In genomic region chr14:25311475-25311874, GRCm38 (mm10) we compare ENCODE assay signal across 11 mouse cellular contexts.
DNase-seq lines count a peak whose midpoint lies in the region; ATAC-seq and TF ChIP-seq lines count a peak whose summit lies in the region.
"Had no signal": no experiment of that assay in that cellular context is flagged by ENCODE, and none has a peak within 500 bp of the region (broad histone marks: within the 10 kb centered on the region; RNA-seq: fewer than 3 reads in every experiment).

No protein-coding gene starts in this region.

- no peaks in the 10 kb centered on the region for H3K36me3 ChIP-seq in hindbrain, embryonic 10.5 days
- no peaks in the 10 kb centered on the region for H3K36me3 ChIP-seq in hindbrain, embryonic 11.5 days (ENCODE audit: control insufficient read depth, insufficient read depth, low read length)
- H3K36me3 ChIP-seq in embryonic facial prominence, embryonic 13.5 days, result no peaks in the 10 kb centered on the region
- H3K36me3 ChIP-seq in limb, embryonic 14.5 days (ENCODE audit: control insufficient read depth, insufficient read depth, low read length), result no peaks in the 10 kb centered on the region
- H3K36me3 ChIP-seq: neural tube, embryonic 12.5 days had no signal

- H3K4me2 ChIP-seq in hindbrain, embryonic 11.5 days (replicated peaks; ENCODE audit: low read depth, low read length), result no peak overlapping the region
- no peak overlapping the region for H3K4me2 ChIP-seq in embryonic facial prominence, embryonic 13.5 days
- no peak overlapping the region for H3K4me2 ChIP-seq in limb, embryonic 14.5 days (replicated peaks; ENCODE audit: low read depth, low read length, severe bottlenecking)
- H3K4me2 ChIP-seq: neural tube, embryonic 12.5 days had no signal

- no peak for DNase-seq in hindbrain, embryonic 10.5 days (ENCODE audit: low spot score)
- no peak for DNase-seq in hindbrain, embryonic 11.5 days (ENCODE audit: low spot score)
- DNase-seq in lung, postnatal 10 days, result peak; percentile 46
- no peak for DNase-seq in lung, postnatal 25 days (ENCODE audit: low spot score)
- DNase-seq in limb, embryonic 14.5 days (ENCODE audit: low spot score), result peak; percentile 72
- no peak for DNase-seq in gastrocnemius, adult 2 months
- DNase-seq: adrenal gland, postnatal 25 days; cerebellum, adult 11-12 months had no signal

- peak overlapping the region; percentile 30 for H3K27ac ChIP-seq in hindbrain, embryonic 10.5 days
- no peak overlapping the region for H3K27ac ChIP-seq in hindbrain, embryonic 11.5 days (ENCODE audit: low read depth, low read length)
- peak overlapping the region; percentile 44; the same call in 1 of the 2 replicates for H3K27ac ChIP-seq in embryonic facial prominence, embryonic 13.5 days
- 0 out of 2 replicates have a peak overlapping the region, but pooled peaks have one; percentile 2 for H3K27ac ChIP-seq in limb, embryonic 14.5 days (replicated peaks; ENCODE audit: low read depth, low read length)
- no peak overlapping the region for H3K27ac ChIP-seq in gastrocnemius, adult 2 months
- H3K27ac ChIP-seq: neural tube, embryonic 12.5 days had no signal

- intact Hi-C loops in gastrocnemius, adult 2 months (cut with DNase I), result no loop called here

- H3K9me3 ChIP-seq in hindbrain, embryonic 10.5 days, result no peaks in the 10 kb centered on the region
- no peaks in the 10 kb centered on the region for H3K9me3 ChIP-seq in hindbrain, embryonic 11.5 days (ENCODE audit: control insufficient read depth, low read length)
- H3K9me3 ChIP-seq in embryonic facial prominence, embryonic 13.5 days, result no peaks in the 10 kb centered on the region
- no peaks in the 10 kb centered on the region for H3K9me3 ChIP-seq in limb, embryonic 14.5 days (ENCODE audit: control insufficient read depth, low read length)
- H3K9me3 ChIP-seq: neural tube, embryonic 12.5 days had no signal

- H3K27me3 ChIP-seq in hindbrain, embryonic 10.5 days (ENCODE audit: insufficient read depth, poor library complexity, severe bottlenecking), result peaks cover 57% of the 10 kb centered on the region
- peaks cover 2% of the 10 kb centered on the region; the same call in 1 of the 2 replicates for H3K27me3 ChIP-seq in hindbrain, embryonic 11.5 days (ENCODE audit: control insufficient read depth, insufficient read depth, low read length)
- H3K27me3 ChIP-seq in embryonic facial prominence, embryonic 13.5 days, result no peaks in the 10 kb centered on the region; the same call in 1 of the 2 replicates
- H3K27me3 ChIP-seq in limb, embryonic 14.5 days (ENCODE audit: control insufficient read depth, insufficient read depth, low read length), result no peaks in the 10 kb centered on the region
- H3K27me3 ChIP-seq: neural tube, embryonic 12.5 days had no signal

- 78% methylated on average over 3 of the region's 3 CpGs for WGBS in hindbrain, embryonic 10.5 days
- 78% methylated on average over 3 of the region's 3 CpGs for WGBS in hindbrain, embryonic 11.5 days
- 48% methylated on average over 3 of the region's 3 CpGs for WGBS in embryonic facial prominence, embryonic 13.5 days
- WGBS in limb, embryonic 14.5 days, result 48% methylated on average over 3 of the region's 3 CpGs

- no peak overlapping the region for H3K9ac ChIP-seq in hindbrain, embryonic 11.5 days (ENCODE audit: low read depth, low read length)
- no peak overlapping the region for H3K9ac ChIP-seq in embryonic facial prominence, embryonic 13.5 days
- H3K9ac ChIP-seq in limb, embryonic 14.5 days (ENCODE audit: low read depth, low read length, severe bottlenecking), result no peak overlapping the region
- H3K9ac ChIP-seq: neural tube, embryonic 12.5 days had no signal

- TF ChIP-seq CTCF in gastrocnemius, adult 2 months (IDR thresholded peaks at IDR 0.05), result no peak

- H3K4me3 ChIP-seq in hindbrain, embryonic 10.5 days, result no peak overlapping the region
- H3K4me3 ChIP-seq in hindbrain, embryonic 11.5 days (ENCODE audit: low read depth, low read length), result no peak overlapping the region
- H3K4me3 ChIP-seq in embryonic facial prominence, embryonic 13.5 days, result no peak overlapping the region
- H3K4me3 ChIP-seq in limb, embryonic 14.5 days (replicated peaks; ENCODE audit: low read length), result no peak overlapping the region
- H3K4me3 ChIP-seq in gastrocnemius, adult 2 months, result no peak overlapping the region
- H3K4me3 ChIP-seq: neural tube, embryonic 12.5 days had no signal

- peaks cover 58% of the 10 kb centered on the region for H3K4me1 ChIP-seq in hindbrain, embryonic 10.5 days (replicated peaks)
- H3K4me1 ChIP-seq in hindbrain, embryonic 11.5 days (replicated peaks; ENCODE audit: control insufficient read depth, insufficient read depth, low read length), result no peaks in the 10 kb centered on the region
- H3K4me1 ChIP-seq in embryonic facial prominence, embryonic 13.5 days, result peaks cover 22% of the 10 kb centered on the region
- peaks cover 19% of the 10 kb centered on the region for H3K4me1 ChIP-seq in limb, embryonic 14.5 days (ENCODE audit: control insufficient read depth, insufficient read depth, low read length)

- no peak for TF ChIP-seq POLR2A in limb, embryonic 14.5 days (IDR thresholded peaks at IDR 0.05; ENCODE audit: borderline replicate concordance, extremely low read depth, insufficient read depth, insufficient read length)

- no peak for ATAC-seq in hindbrain, embryonic 11.5 days (ENCODE audit: low FRiP score)
- ATAC-seq in embryonic facial prominence, embryonic 13.5 days (ENCODE audit: insufficient number of reproducible peaks, insufficient read depth, low FRiP score, low TSS enrichment, low read depth), result no peak
- no peak for ATAC-seq in limb, embryonic 14.5 days (ENCODE audit: low FRiP score, low read depth)
- no peak for ATAC-seq in megakaryocyte-erythroid progenitor cell, adult 5-6 weeks (replicated peaks; ENCODE audit: low FRiP score, low TSS enrichment, poor library complexity, severe bottlenecking)

Comparison
In these comparisons a context has a peak if more than half of its experiments do, and no peak if none do; other contexts are left out.
1. DNase-seq: peak in lung, postnatal 10 days (single experiment) and limb, embryonic 14.5 days (single experiment); none in hindbrain, embryonic 10.5 days (single experiment), hindbrain, embryonic 11.5 days (single experiment), lung, postnatal 25 days (single experiment) and gastrocnemius, adult 2 months (single experiment).
2. H3K27ac ChIP-seq: peak in hindbrain, embryonic 10.5 days (single experiment), embryonic facial prominence, embryonic 13.5 days (single experiment) and limb, embryonic 14.5 days (single experiment); none in hindbrain, embryonic 11.5 days (single experiment) and gastrocnemius, adult 2 months (single experiment).